Mouse (Mus musculus) G1E (cell line): ENCODE measurements around the gene Dync1li1.

Experiments
- CTCF ChIP-seq: IDR thresholded peaks from 2 replicates; pipeline ENCODE4 v1.5.1; 2012; ENCODE audit warnings: low read depth, low read length, inconsistent platforms, mixed read lengths
- POLR2AphosphoS5 ChIP-seq: IDR thresholded peaks from 2 replicates; pipeline ENCODE4 v1.6.1; 2012; ENCODE audit warnings: low read depth, low read length, inconsistent platforms; ENCODE audit not compliant: insufficient replicate concordance
- TAL1 ChIP-seq: conservative IDR thresholded peaks from 2 replicates; pipeline ENCODE4 v1.6.1; 2012; ENCODE audit warnings: low read depth, low read length, inconsistent platforms, mixed read lengths

DNA sequence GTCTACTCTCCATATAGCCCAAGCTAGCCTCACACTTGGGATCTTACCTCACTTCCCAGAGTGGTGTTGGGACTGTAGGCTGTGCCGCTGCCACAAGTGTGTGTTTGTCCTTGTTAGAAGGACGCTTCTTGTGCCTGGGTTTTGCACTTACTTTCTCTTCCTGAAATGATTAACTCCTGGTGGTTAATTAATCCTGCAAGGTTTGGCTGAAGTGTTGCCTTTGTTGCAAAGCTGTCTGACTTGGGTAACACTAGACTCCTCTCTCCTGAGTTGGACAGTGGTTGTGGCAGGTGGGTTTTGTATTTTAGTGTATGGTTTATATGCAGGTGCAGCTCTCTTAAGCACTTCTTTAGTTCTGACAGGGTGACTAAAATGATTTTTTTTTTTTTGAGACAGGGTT, 12.4 kb downstream of the Dync1li1 start:
- TF ChIP-seq TAL1, result no peak
- no peak for TF ChIP-seq CTCF
- no peak for TF ChIP-seq POLR2AphosphoS5
